Mouse (Mus musculus): ENCODE data around the gene Olfr1392.
"Not testable (repeated sequence)": the region's sequence is repeated elsewhere in the genome, so short reads cannot be mapped to it uniquely, and the experiment has no call there.

Olfr1392 gene

DNA sequence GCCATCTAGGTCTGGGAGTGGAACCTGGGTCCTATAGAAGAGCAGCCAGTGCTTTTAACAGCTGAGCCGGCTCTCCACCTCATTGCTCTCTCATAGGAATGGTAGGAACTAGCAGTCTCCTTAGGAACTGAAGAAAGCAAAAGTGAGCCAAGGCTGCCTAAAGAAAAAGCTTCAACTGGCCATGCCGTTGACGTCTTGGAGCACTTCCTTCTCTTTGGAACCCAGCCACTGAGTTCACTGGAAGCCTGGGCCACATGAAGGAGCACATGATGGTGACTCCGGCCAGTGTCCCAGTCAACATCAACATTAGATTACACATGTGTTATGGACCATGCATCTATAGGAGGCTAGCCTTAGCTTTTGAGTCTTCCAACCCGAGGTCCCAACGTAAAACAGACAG, 32.0 kb upstream of the Olfr1392 start:
- DNase-seq: no peak

DNA sequence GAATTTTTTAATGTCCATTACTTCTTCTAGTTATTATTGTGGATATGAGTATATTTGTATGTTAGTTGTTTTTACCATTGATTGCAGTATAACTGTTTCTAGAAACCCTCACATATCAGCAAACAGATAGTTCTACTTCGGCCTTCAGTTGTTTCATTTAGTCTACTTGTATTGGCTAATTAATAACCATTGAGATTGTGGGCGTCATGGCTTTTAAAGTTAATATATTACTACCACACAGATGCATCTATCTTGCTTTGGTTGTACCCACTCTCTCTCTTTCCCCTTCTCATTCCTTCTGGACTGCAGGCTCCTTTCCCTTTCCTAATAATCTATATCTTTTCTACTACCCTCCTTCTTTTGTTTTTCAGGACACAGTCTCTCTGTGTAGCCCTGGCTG, 25.8 kb upstream of the Olfr1392 start:
- DNase-seq: no peak

DNA sequence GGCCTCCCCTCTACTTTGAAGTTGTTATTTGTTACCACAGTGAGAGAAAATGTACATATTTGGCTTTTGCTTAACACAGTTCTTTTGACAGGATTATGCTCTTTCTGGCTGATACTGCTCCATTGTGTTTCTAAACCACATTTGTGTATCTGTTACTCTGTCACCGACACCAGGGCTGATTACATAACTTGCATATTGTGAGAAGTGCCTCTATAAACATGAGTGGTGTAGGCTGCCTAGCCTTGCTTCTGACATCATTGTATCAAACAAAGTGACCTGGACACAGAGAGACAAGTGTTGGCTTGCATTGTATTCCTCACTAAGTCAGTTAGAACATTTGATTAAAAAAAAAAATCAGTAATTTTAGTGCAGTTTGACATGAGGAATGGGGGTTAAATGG, 25.3 kb upstream of the Olfr1392 start:
- DNase-seq: no peak

DNA sequence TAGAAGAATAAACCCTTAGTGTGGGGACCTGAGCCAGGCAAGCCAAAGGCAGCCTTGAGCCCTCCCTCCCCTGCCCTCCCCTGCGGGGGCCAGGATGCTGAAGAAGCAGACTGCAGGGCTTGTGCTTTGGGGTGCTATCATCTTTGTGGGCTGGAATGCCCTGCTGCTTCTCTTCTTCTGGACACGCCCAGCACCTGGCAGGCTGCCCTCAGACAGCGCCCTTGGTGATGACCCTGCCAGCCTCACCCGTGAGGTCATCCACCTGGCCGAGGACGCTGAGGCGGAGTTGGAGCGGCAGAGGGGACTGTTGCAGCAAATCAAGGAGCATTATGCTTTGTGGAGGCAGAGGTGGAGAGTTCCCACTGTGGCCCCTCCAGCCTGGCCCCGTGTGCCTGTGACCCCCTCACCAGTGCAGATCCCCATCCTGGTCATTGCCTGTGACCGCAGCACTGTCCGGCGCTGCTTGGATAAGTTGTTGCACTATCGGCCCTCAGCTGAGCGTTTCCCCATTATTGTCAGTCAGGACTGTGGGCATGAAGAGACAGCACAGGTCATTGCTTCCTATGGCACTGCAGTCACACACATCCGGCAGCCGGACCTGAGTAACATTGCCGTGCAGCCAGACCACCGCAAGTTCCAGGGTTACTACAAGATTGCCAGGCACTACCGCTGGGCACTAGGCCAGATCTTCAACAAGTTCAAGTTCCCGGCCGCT, 24.3 kb upstream of the Olfr1392 start:
- no peak for DNase-seq

DNA sequence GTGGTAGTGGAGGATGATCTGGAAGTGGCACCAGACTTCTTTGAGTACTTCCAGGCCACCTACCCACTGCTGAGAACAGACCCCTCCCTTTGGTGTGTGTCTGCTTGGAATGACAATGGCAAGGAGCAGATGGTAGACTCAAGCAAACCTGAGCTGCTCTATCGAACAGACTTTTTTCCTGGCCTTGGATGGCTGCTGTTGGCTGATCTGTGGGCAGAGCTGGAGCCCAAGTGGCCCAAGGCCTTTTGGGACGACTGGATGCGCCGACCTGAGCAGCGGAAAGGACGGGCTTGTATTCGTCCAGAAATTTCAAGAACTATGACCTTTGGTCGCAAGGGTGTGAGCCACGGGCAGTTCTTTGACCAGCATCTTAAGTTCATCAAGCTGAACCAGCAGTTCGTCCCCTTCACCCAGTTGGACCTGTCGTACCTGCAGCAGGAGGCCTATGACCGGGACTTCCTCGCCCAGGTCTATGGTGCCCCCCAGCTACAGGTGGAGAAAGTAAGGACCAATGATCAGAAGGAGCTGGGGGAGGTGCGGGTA, 23.7 kb upstream of the Olfr1392 start:
- DNase-seq: no peak

DNA sequence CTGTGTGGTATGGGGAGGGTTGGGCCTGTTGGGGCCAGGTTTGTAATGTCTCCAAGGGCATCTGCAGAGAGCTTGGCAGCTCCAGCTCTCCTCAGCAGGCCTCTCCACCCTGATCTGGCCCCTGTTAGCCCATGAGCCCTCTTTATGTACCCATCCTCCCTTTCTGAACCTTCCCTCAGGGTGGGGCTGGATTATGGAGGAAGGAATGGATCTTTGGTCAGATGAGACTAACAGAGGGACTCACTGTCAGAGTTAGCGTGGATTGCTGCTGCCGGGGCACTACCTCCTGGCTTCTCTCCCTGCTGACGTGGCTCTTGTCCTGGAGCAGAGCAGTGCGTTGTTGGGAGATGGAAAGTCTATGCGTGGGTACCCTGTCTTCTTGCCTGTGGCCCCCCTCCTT, 22.8 kb upstream of the Olfr1392 start:
- no peak for DNase-seq

DNA sequence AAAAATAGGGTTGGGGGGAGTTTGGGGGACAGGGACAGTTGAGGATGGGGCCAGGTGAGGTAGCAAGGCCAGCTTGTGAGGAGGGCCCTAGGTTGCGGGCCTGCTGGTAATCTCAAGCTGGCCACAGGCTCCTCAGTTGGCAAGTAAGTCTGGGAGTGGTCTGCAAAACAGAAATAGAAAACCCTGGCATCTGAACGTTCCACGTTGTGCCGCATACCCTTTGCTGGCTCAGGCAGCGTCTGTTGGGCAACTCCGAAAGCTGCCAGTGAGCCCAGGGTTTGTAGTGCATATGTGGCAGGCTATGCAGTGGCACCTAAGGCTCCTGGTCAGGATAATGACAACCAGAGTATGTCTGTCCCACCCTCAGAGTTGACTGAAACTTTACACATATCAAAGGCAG, 21.9 kb upstream of the Olfr1392 start:
- no peak for DNase-seq

DNA sequence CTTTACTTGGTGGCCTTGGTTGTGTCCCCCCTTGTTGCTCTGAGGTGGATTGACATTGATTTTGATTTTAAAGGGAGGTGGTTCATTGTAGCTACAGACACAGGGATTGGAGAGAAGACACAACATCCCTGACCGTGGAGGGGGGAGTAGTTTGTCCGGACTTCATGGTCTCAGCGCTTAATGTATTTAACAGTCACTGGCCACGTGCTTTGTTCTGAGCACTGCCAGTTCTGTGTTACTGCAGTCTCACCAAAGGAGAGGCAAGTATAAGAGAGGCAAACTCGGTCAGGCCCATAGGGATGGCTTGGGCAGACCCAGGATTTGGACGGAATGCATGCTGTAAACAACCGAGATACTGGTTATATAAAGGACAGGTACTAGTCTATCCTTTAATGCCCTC, 21.0 kb upstream of the Olfr1392 start:
- no peak for DNase-seq

DNA sequence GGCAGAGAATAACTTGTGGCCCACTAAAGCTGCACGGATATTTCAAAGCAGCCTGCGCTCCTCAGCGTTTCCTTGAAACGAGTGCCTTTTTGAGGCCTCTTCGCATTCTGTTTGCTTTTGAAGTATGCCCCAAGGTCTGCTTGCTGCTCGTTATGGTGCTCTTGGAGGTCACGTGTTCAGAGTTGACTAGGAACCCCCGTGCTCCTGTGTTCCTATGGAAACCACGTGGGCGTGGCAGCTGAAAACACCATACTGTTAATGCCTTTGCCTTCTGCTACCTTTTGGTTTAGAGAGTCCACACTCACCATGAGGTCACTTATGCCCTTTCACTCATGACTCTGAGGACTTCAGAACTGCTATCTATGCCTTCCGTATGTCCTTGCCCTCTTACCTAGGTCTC, 20.5 kb upstream of the Olfr1392 start:
- no peak for DNase-seq

DNA sequence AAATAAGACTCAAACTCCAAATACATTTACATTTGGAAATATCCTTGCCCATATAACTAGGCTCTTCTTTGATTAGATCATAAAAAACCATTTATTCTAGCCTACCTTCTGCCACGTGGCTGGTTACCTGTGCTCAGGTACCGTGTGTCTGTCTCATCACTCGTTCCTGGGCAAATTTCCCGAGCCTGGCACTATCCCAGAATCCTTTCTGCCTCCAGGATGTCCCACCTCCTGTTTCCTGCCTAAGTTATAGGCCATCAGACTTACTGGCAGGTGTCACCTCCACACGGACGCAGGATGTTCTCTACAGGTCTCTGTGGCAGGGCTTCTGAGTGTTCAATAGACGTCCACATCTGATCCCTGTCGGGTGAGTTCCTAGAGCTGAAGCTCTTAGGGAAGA, 20.0 kb upstream of the Olfr1392 start:
- DNase-seq: no peak

DNA sequence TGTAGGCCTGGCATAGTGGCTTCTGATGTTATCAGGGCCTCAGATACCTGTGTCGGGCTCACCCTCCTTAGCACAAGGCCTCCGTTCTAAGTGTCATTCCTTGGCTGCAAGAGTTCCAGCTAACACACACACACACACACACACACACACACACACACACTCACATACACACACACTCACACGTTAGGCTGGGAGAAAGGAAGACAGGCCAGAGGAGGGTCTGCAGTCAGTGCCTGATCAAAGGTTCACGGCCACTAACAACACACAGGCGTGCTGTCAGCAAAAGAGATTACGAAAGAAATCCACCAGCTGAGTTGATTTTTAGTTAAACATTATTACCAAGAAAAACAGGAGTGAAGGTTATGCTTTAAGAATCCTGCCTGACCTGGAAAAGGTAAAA, 18.4 kb upstream of the Olfr1392 start:
- no peak for DNase-seq

DNA sequence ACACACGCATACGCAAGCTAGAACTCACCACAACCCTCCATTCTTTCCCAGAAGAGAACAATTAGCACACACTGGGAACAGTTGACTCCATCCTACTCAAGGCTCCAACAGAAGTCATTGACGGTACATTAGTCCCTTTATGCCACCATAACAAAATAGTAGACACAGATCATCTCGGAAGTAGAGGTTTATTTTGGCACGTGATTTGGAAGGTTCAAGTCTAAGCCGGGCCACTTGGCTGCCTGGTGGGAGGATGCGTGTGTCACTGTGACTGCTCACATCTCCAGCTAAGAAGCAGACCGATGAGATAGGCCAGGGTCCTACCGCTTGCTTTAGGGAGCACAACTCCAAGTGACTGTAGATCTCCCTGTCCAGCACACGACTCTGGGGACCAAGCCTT, 17.8 kb upstream of the Olfr1392 start:
- DNase-seq: no peak

DNA sequence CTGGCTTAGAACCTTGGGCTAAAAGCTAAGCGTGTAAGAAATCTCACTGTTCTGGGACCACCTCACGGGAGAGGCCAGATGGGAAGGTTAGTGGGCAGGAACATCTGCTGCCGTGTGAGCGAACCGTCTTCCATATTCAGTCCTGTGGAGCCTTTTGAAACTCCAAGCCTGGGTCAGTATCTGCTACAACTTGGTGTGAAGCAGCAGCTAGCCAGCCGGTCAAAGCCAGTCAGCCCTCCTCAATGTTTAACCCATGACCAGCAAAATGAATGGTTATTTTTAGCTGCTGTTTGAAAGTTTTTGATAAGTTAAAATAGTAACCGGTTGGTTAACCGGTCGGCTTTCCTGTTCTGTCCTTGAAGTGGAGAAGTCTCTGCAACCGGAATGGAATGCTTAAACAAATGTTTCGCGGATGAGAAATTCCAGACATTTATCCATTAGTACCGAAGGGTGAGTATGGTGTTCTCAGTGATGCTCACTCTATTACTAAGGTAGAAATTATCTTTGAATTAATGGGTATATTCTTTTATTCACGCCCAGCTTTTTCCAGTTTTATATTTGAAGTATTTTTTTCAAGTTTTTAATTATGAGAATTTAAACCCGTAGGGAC, 17.0 kb upstream of the Olfr1392 start:
- DNase-seq: no peak

DNA sequence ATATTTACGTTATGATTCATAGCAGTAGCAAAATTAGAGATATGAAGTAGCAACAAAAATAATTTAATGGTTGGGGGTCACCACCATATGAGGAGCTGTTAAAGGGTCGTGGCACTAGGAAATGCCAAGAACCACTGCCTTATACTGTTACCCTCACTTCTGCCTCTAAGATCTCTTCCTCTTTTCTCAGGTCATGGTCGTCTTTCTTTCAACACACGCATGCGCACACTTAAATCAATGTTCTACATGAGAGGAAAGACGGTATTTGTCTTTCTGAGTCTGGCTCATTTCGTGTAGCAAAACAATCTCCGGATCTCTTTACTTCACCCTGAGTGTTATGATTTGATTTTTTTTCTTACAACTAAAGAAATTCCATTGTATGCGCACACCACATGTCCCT, 15.3 kb upstream of the Olfr1392 start:
- peak; percentile 44 for DNase-seq

DNA sequence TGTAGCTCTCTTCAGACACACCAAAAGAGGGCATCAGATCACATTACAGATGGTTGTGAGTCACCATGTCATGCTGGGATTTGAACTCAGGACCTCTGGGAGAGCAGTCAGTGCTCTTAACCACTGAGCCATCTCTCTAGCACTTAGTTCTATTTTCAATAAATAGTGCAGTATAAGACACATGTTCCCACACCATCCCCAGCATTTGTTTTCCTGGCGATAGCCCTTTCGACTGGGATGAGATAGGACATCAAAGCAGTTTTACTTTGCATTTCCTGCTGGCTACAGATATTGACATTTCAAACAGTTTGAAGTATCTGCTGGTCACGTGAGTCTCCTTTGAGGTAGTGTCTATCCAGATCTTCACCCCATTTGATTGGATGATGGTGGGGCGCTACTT, 14.7 kb upstream of the Olfr1392 start:
- DNase-seq: no peak

DNA sequence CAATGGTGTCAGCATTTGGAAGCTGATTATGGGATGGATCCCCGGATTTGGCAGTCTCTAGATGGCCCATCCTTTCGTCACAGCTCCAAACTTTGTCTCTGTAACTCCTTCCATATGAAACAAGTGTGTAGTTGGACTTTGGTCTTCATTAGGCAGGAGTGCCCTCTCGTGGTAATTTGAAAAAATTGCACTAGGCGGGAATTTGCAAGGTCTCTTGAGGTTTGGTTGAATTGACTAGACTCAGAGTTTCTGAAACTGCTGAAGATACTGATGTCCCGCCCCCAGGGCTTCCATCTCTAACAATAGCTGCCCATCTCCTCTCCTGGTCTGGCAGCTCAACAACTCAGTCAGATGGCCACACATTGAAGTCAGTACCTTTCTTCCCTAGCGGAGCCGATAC, 13.7 kb upstream of the Olfr1392 start:
- peak; percentile 63 for DNase-seq

DNA sequence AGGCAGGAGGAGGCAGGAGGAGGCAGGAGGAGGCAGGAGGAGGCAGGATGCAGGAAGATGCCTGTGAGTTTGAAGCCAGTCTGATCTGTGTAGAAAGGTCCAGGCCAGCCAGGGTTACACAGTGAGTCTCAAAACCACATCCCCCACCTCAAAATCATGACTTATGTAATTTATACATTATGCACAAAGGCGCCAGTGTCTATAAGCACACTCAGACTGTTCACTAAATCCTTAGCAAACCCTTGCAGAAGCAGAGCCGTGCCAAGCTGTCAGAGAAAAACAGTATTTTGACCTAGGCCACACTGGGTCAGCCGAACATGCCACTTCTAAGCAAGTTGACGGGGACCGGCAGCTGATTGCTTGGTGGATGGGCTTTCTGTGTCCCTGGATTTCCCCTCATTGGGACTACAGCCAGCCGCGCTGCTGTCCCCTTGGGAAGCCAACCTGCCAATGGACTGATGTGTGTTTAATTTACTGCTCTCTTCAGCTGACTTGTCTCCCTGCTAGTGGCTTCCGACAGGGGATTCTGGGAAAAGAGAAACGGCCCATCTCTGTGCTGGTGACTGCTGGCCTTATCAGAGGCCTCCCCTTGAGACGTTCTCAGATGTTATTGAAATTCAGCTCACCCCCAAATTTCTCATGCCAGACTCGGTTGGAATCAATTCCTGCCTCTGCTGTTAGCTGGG, 11.1 kb upstream of the Olfr1392 start:
- no peak for DNase-seq

DNA sequence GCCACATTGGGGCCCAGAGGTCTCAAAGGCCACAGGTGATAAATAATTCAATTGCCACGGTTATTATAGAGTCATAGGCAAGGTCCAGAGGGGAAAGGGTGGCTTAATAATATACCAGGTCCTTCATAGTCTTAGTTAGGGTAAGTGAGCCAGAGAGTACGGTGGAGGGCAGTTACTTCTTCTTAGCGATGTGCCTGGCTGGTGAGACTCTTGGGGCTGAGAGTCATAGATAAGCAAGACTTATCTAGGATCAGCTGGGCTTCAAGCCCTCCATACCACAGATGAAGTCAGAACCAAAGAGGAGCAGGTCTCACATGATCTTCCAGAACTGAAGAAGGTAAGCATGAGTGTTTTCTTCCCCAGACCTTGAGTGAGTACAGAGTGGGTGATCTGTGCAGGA, 6.9 kb upstream of the Olfr1392 start, which contains the start of gene Olfr1393:
Gene Olfr1393, plus strand, starts transcription at position 83 of the 400 bp plus-strand sequence.
- no peak for DNase-seq

DNA sequence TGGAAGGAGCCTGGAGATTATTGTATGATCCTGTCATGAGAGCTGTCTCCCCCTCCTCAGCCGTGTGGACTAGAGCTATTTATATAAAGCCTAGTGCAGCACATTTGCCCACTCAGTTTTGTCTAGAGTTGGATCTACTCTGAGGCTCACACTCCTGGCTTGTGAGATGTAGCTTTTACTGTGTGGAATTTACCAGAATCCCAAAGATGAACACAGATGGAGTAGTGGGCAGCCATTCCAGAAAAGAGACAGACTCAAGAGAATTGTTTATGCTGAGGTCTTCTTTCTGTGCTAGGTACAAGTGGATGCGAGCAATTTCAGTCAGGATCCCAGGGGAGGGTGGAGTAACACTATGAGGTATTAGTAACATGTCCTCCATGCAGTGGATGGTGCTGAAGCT, 2.2 kb downstream of the Olfr1392 start:
- DNase-seq: no peak

DNA sequence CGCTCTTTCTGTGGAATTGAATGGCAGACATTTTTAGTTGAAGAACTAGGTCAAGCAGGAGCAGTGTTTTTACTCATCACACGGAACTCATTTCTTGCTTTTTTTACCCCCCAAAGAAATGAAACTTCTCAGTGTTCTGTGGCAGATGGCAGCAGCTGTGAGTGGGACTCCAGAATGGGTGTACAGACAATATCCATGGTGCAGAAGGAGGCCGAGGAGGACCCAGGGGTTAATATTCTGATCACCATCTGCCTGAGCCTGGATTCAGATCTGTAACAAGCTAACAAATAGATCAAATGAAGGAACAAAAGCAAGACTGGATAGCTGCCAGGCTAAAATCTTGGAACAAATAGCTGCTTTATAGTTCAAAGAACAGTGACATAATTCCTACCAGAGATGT, 7.7 kb downstream of the Olfr1392 start:
- no peak for DNase-seq

DNA sequence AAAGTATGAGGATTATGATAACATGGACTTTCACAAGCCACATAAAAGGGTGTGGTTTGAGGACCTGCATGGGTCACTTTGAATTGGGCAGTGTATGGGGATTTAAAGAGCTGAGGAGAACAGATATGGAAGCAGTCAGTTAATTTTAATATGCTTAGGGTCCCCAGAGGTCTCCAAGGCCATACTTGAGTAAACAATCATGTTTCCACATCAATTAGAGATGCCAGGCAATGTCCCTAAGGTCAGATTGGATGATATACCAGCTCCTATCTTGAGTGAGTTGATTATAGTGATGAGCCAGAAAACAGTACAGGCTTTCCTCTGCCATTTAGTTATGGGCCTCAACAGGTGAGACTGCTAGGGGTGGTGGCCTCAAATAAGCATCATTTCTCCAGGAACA, 19.4 kb downstream of the Olfr1392 start, which contains the start of gene Olfr10:
Gene Olfr10, plus strand, starts transcription at position 301 of the 400 bp plus-strand sequence.
- DNase-seq: no peak

DNA sequence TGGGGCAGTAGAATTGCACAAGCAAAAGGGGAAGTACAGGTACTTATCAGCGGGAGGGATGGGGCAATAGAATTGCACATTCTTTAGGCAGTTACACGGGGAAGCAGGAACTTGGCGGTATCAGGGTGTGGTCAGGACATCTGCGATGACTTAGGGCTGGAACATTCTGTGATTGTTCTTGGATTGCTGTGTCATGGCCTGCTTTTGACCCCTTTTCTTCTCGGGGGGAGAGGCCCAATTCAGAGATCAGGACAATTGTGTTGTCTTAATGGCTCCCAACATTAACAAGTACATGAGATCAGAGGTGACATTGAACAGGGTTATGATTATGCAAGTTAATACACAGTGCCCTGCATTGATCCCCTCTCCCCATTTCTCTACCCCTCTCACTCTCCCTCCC, 23.5 kb downstream of the Olfr1392 start:
- not testable (repeated sequence) for DNase-seq

DNA sequence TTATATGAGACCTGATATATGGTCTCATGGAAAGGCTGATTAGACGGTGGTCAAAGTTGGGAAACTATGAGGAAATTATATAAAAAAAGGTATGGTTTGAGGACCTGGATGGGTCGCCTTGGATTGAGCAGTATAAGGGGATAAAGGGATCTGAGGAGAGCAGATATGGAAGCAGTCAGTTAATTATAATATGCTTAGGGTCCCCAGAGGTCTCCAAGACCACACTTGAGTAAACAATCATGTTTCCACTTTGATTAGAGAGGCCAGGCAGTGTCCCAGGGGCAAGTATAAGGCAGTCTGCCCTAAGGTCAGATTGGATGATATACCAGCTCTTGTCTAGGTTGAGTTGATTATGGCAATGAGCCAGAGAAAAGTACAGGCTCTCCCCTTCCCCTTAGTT, 37.4 kb downstream of the Olfr1392 start, which contains the start of gene Olfr1391:
Gene Olfr1391, plus strand, starts transcription at position 301 of the 400 bp plus-strand sequence.
- no peak for DNase-seq

DNA sequence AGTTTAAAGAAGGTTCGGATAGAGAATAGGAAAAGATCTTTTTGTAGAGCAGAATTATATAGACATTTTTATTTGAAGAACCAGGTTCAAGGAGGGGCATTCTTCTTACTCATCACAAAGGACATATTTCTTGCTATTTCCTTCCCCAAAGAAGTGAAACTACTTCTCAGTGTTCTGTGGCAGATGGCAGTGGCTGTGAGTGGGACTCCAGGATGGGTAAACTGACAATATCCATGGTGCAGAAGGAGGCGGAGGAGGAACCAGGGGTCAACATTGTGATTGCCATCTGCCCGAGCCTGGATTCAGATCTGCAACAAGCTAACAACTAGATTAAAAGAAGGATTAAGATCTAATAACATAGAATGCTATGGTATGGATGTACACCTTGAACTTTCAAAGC, 41.6 kb downstream of the Olfr1392 start:
- no peak for DNase-seq
